Mouse (Mus musculus): ENCODE measurements around the gene Dock9. TPM values are rescaled to one million over a fixed set of nuclear protein-coding genes. Genes with fewer than 3 reads are reported as not detected.

Gene Dock9
- polyA plus RNA-seq, 1 experiment, result 41.9 TPM

- TF ChIP-seq CTCF (conservative IDR thresholded peaks at IDR 0.05; ENCODE audit: insufficient read depth, insufficient read length, low read depth, low read length), result no peak
- no peak for TF ChIP-seq POLR2A (IDR thresholded peaks at IDR 0.05; ENCODE audit: low read depth, low read length)
- peaks cover 6% of the 10 kb centered on the region; the same call in 1 of the 2 replicates for H3K4me1 ChIP-seq (ENCODE audit: control insufficient read depth, insufficient read depth, low read length)
- H3K27me3 ChIP-seq (replicated peaks; ENCODE audit: control insufficient read depth, insufficient read depth, low read length), result no peaks in the 10 kb centered on the region
- H3K27ac ChIP-seq (ENCODE audit: insufficient read depth, low read depth, low read length), result no peak overlapping the region
- WGBS, result 74% methylated on average over 5 of the region's 5 CpGs
- H3K4me3 ChIP-seq (ENCODE audit: insufficient read depth, low read depth, low read length), result no peak overlapping the region
- DNase-seq, result no peak
- H3K36me3 ChIP-seq (ENCODE audit: control insufficient read depth, insufficient read depth, low read length), result no peaks in the 10 kb centered on the region
Observed at GRCm38 (mm10) chr14:121516881-121517280, 280.8 kb downstream of the Dock9 start.

GRCm38 (mm10) chr14:121508929-121509328, 288.7 kb downstream of the Dock9 start:
- no peaks in the 10 kb centered on the region for H3K4me1 ChIP-seq (ENCODE audit: control insufficient read depth, insufficient read depth, low read length)
- no peaks in the 10 kb centered on the region for H3K36me3 ChIP-seq (ENCODE audit: control insufficient read depth, insufficient read depth, low read length)
- H3K27me3 ChIP-seq (replicated peaks; ENCODE audit: control insufficient read depth, insufficient read depth, low read length), result no peaks in the 10 kb centered on the region
- H3K4me3 ChIP-seq (ENCODE audit: insufficient read depth, low read depth, low read length), result no peak overlapping the region
- TF ChIP-seq POLR2A (IDR thresholded peaks at IDR 0.05; ENCODE audit: low read depth, low read length) (no peak), CTCF (conservative IDR thresholded peaks at IDR 0.05; ENCODE audit: insufficient read depth, insufficient read length, low read depth, low read length) (no peak)
- peak; percentile 15 for DNase-seq
- 40% methylated on average over 2 of the region's 2 CpGs for WGBS
- H3K27ac ChIP-seq (ENCODE audit: insufficient read depth, low read depth, low read length), result no peak overlapping the region

DNA sequence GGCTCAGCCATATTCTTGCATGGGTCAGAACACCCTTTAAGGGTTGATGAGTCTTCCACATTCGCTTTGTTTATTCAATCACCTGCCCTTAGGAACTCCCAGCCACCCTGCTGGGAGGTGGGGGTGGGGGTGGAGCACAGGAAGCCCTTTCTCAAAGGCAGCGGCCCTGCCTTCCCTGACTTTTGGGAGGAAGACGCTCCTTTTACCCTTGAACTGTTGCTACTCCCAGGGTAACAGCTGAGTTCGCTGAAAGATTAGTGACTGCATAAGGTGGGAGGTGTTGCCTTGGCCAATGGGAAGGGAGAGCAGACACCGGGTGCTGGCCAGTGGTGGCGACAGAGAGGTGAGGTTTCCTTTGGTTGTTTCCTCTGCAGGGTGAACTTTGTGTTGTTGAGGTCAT, 291.3 kb downstream of the Dock9 start:
- no peaks in the 10 kb centered on the region for H3K27me3 ChIP-seq (replicated peaks; ENCODE audit: control insufficient read depth, insufficient read depth, low read length)
- H3K27ac ChIP-seq (ENCODE audit: insufficient read depth, low read depth, low read length), result no peak overlapping the region
- TF ChIP-seq CTCF (conservative IDR thresholded peaks at IDR 0.05; ENCODE audit: insufficient read depth, insufficient read length, low read depth, low read length) (no peak), POLR2A (IDR thresholded peaks at IDR 0.05; ENCODE audit: low read depth, low read length) (no peak)
- 30% methylated on average over 6 of the region's 6 CpGs for WGBS
- H3K4me3 ChIP-seq (ENCODE audit: insufficient read depth, low read depth, low read length), result no peak overlapping the region
- no peaks in the 10 kb centered on the region for H3K4me1 ChIP-seq (ENCODE audit: control insufficient read depth, insufficient read depth, low read length)
- no peaks in the 10 kb centered on the region for H3K36me3 ChIP-seq (ENCODE audit: control insufficient read depth, insufficient read depth, low read length)
- DNase-seq, result peak; percentile 48

DNA sequence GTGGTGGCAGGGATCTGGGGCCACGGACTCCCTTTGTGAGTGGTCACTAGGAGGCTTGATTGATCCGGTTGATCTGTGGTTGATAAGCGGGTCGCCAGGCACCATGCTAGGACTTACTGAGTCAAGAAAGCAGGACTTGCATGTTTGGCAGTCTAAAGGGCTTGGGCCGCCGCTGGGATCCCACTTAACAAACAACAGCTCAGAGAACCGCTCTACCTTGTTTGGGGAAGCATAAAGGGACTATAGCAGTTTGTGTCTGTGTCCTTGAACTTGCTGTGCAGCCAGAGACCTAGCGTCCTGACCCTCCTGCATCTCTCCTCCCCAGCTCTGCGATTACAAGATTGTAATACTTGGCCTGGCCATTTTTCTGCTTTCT, 292.2 kb downstream of the Dock9 start:
- no peaks in the 10 kb centered on the region for H3K27me3 ChIP-seq (replicated peaks; ENCODE audit: control insufficient read depth, insufficient read depth, low read length)
- H3K4me1 ChIP-seq (ENCODE audit: control insufficient read depth, insufficient read depth, low read length), result no peaks in the 10 kb centered on the region
- H3K27ac ChIP-seq (ENCODE audit: insufficient read depth, low read depth, low read length), result no peak overlapping the region
- no peak overlapping the region for H3K4me3 ChIP-seq (ENCODE audit: insufficient read depth, low read depth, low read length)
- DNase-seq, result no peak
- TF ChIP-seq CTCF (conservative IDR thresholded peaks at IDR 0.05; ENCODE audit: insufficient read depth, insufficient read length, low read depth, low read length) (no peak), POLR2A (IDR thresholded peaks at IDR 0.05; ENCODE audit: low read depth, low read length) (no peak)
- no peaks in the 10 kb centered on the region for H3K36me3 ChIP-seq (ENCODE audit: control insufficient read depth, insufficient read depth, low read length)
- 67% methylated on average over 9 of the region's 9 CpGs for WGBS

GRCm38 (mm10) chr14:121504781-121505484, 292.7 kb downstream of the Dock9 start, which contains the start of gene Slc15a1:
Gene Slc15a1 (minus strand): TSS chr14:121505252.
- H3K4me3 ChIP-seq (ENCODE audit: insufficient read depth, low read depth, low read length), result 0 out of 2 replicates have a peak within 1 kb of the TSS, but pooled peaks have one; percentile 1
- H3K36me3 ChIP-seq (ENCODE audit: control insufficient read depth, insufficient read depth, low read length), result no peaks in the 10 kb centered on the region
- WGBS, result 22% methylated on average over 33 of the region's 33 CpGs
- H3K27me3 ChIP-seq (replicated peaks; ENCODE audit: control insufficient read depth, insufficient read depth, low read length), result no peaks in the 10 kb centered on the region
- H3K27ac ChIP-seq (ENCODE audit: insufficient read depth, low read depth, low read length), result no peak within 1 kb of the TSS
- TF ChIP-seq POLR2A (IDR thresholded peaks at IDR 0.05; ENCODE audit: low read depth, low read length) (no peak), CTCF (conservative IDR thresholded peaks at IDR 0.05; ENCODE audit: insufficient read depth, insufficient read length, low read depth, low read length) (no peak)
- DNase-seq, result peak; percentile 5
- H3K4me1 ChIP-seq (ENCODE audit: control insufficient read depth, insufficient read depth, low read length), result no peaks in the 10 kb centered on the region

- no peaks in the 10 kb centered on the region for H3K27me3 ChIP-seq (replicated peaks; ENCODE audit: control insufficient read depth, insufficient read depth, low read length)
- 83% methylated on average over 2 of the region's 2 CpGs for WGBS
- no peak for DNase-seq
Observed at GRCm38 (mm10) chr14:121500577-121500976, 297.1 kb downstream of the Dock9 start.

DNA sequence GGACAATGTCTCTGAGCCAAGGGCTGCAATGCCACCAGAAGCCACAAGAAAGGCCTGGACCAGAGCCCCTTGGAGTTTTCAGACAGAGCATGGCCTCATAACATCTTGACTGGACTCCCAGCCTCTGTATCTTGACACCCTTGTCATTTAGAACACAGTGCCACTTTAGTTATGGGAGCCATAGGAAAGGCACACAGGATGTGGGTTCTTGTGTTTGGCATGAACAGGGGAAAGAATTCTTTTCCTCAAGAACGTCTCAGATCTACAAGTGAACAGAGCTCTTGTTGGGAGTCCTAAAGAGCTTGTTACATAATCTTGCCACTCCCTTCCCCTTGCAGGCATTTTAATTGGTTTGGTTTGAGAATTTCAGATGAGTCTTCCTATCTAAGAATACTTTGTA, 297.9 kb downstream of the Dock9 start:
- no peak for TF ChIP-seq CTCF (conservative IDR thresholded peaks at IDR 0.05; ENCODE audit: insufficient read depth, insufficient read length, low read depth, low read length)
- no peak for TF ChIP-seq POLR2A (IDR thresholded peaks at IDR 0.05; ENCODE audit: low read depth, low read length)
- WGBS, result 33% methylated on average over 1 of the region's 1 CpGs
- no peak overlapping the region for H3K4me3 ChIP-seq (ENCODE audit: insufficient read depth, low read depth, low read length)
- no peaks in the 10 kb centered on the region for H3K27me3 ChIP-seq (replicated peaks; ENCODE audit: control insufficient read depth, insufficient read depth, low read length)
- H3K4me1 ChIP-seq (ENCODE audit: control insufficient read depth, insufficient read depth, low read length), result no peaks in the 10 kb centered on the region
- DNase-seq, result no peak
- H3K36me3 ChIP-seq (ENCODE audit: control insufficient read depth, insufficient read depth, low read length), result no peaks in the 10 kb centered on the region
- no peak overlapping the region for H3K27ac ChIP-seq (ENCODE audit: insufficient read depth, low read depth, low read length)

More at GRCm38 (mm10) chr14:121500577-121500976, 297.1 kb downstream of the Dock9 start:
- no peaks in the 10 kb centered on the region for H3K4me1 ChIP-seq (ENCODE audit: control insufficient read depth, insufficient read depth, low read length)
- H3K36me3 ChIP-seq (ENCODE audit: control insufficient read depth, insufficient read depth, low read length), result no peaks in the 10 kb centered on the region
- no peak overlapping the region for H3K4me3 ChIP-seq (ENCODE audit: insufficient read depth, low read depth, low read length)
- no peak for TF ChIP-seq CTCF (conservative IDR thresholded peaks at IDR 0.05; ENCODE audit: insufficient read depth, insufficient read length, low read depth, low read length)
- no peak for TF ChIP-seq POLR2A (IDR thresholded peaks at IDR 0.05; ENCODE audit: low read depth, low read length)
- H3K27ac ChIP-seq (ENCODE audit: insufficient read depth, low read depth, low read length), result no peak overlapping the region
